Mouse (Mus musculus) hindbrain, postnatal 0 days (tissue): ENCODE measurements around the gene Cyp4b1. TPM values are rescaled to one million over a fixed set of nuclear protein-coding genes. Genes with fewer than 3 reads are reported as not detected.
A peak's percentile ranks its signal among the peaks of the same experiment; 100 is the strongest.
"Not testable (repeated sequence)": the region's sequence is repeated elsewhere in the genome, so short reads cannot be mapped to it uniquely, and the experiment has no call there.

ENCODE experiments used
- ATAC-seq: fragments of 200-750 bp; cut with Nextera tagmentation; 2 replicates; pipeline ENCODE4 v1.8.0; 2017; ENCODE audit warnings: mild to moderate bottlenecking, moderate TSS enrichment, moderate library complexity
- DNase-seq: peaks from one replicate; pipeline ENCODE4 v3.0.0-alpha.2; 2015; ENCODE audit warnings: low spot score
- H3K27ac ChIP-seq: fragments of 300-500 bp; sonication (generic); 2 replicates; pipeline ENCODE4 v1.5.1; 2014; ENCODE audit warnings: mild to moderate bottlenecking
- H3K27me3 ChIP-seq: fragments of 300-500 bp; sonication (generic); 2 replicates; pipeline ENCODE4 v1.6.1; 2014; ENCODE audit warnings: low read length, mixed read lengths; ENCODE audit not compliant: insufficient read depth
- H3K36me3 ChIP-seq: fragments of 300-500 bp; sonication (generic); 2 replicates; pipeline ENCODE4 v1.6.1; 2014; ENCODE audit warnings: low read length, mixed read lengths; ENCODE audit not compliant: insufficient read depth
- H3K4me1 ChIP-seq: fragments of 300-500 bp; sonication (generic); 2 replicates; pipeline ENCODE4 v1.6.1; 2014; ENCODE audit warnings: antibody characterized with exemption, low read length, mixed read lengths; ENCODE audit not compliant: insufficient read depth
- H3K4me2 ChIP-seq: fragments of 300-500 bp; sonication (generic); 2 replicates; pipeline ENCODE4 v1.6.1; 2014; ENCODE audit warnings: low read depth, mild to moderate bottlenecking, low read length, moderate library complexity, mixed read lengths
- H3K4me3 ChIP-seq: fragments of 300-500 bp; sonication (generic); 2 replicates; pipeline ENCODE4 v1.5.1; 2014; ENCODE audit warnings: low read length
- H3K9ac ChIP-seq: fragments of 300-500 bp; sonication (generic); replicated peaks from 2 replicates; pipeline ENCODE4 v1.6.1; 2014; ENCODE audit warnings: mild to moderate bottlenecking, low read length, moderate library complexity, mixed read lengths
- H3K9me3 ChIP-seq: fragments of 300-500 bp; sonication (generic); 2 replicates; pipeline ENCODE4 v1.6.1; 2016; ENCODE audit warnings: low read length, mixed read lengths
- CTCF ChIP-seq: IDR thresholded peaks from 2 replicates; pipeline ENCODE4 v1.5.1; 2016; ENCODE audit warnings: antibody characterized with exemption, control low read depth, low read depth
- WGBS: fragments of 180-500 bp; shearing (Covaris S2); extraction: QIAGEN DNeasy Blood & Tissue Kit; methylation state at CpG from one replicate; pipeline ENCODE4 v1.1.7; 2014; 5-methylcytosine and 5-hydroxymethylcytosine counted together
- polyA plus RNA-seq: library from polyadenylated mRNA; unstranded; fragments of >200 nt; fragmentation: Nextera tagmentation; extraction: Ambion mirVana; gene quantifications from 2 replicates; pipeline ENCODE4 v1.2.1, GENCODE M21; 2015
- total RNA-seq: library from RNA; depleted of rRNA; stranded (reverse); fragments of >200 nt; gene quantifications from 2 replicates; pipeline ENCODE4 v1.2.3, GENCODE M21; 2014

Cyp4b1 gene
- total and polyA plus RNA-seq, 2 experiments from 2014 or later, result 1.4 to 1.8 TPM

GRCm38 (mm10) chr4:115650866-115651265 lies 3.3 kb upstream of the Cyp4b1 start:
- no peak for TF ChIP-seq CTCF
- WGBS, result 84% methylated on average over 5 of the region's 5 CpGs
- no peak overlapping the region for H3K4me3 ChIP-seq
- H3K9ac ChIP-seq, result no peak overlapping the region
- ATAC-seq (no peak), DNase-seq (no peak)
- H3K4me2 ChIP-seq, result no peak overlapping the region
- no peaks in the 10 kb centered on the region for H3K36me3 ChIP-seq
- no peaks in the 10 kb centered on the region for H3K4me1 ChIP-seq
- no peaks in the 10 kb centered on the region for H3K9me3 ChIP-seq
- H3K27me3 ChIP-seq, result no peaks in the 10 kb centered on the region
- no peak overlapping the region for H3K27ac ChIP-seq

DNA sequence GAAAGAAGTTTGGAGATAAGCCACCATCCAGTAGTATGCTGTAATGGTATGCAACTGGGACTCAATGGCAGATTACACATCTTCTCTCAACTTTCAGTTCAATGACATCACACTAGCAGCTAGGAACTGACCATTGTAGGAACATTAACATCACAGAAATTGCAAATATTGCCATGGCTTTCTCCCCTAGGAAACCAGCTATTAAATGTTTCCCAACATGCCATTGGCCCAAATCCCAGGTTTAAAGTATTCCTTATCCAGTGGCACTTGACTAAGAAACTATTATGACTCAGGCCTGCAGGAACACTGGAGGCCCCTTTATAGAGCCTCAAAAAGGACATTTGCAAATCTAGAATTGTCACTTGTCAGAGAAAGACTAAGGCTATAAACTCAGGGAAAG lies 1.8 kb upstream of the Cyp4b1 start:
- no peak overlapping the region for H3K4me2 ChIP-seq
- DNase-seq (no peak), ATAC-seq (no peak)
- H3K36me3 ChIP-seq, result no peaks in the 10 kb centered on the region
- no peaks in the 10 kb centered on the region for H3K4me1 ChIP-seq
- no peak overlapping the region for H3K27ac ChIP-seq
- no peaks in the 10 kb centered on the region for H3K9me3 ChIP-seq
- no peak overlapping the region for H3K9ac ChIP-seq
- H3K27me3 ChIP-seq, result no peaks in the 10 kb centered on the region
- H3K4me3 ChIP-seq, result no peak overlapping the region
- no peak for TF ChIP-seq CTCF

- 62% methylated on average over 2 of the region's 2 CpGs for WGBS
- H3K9ac ChIP-seq, result no peak overlapping the region
- no peaks in the 10 kb centered on the region for H3K9me3 ChIP-seq
Measured at GRCm38 (mm10) chr4:115648752-115649151, 1.2 kb upstream of the Cyp4b1 start.

DNA sequence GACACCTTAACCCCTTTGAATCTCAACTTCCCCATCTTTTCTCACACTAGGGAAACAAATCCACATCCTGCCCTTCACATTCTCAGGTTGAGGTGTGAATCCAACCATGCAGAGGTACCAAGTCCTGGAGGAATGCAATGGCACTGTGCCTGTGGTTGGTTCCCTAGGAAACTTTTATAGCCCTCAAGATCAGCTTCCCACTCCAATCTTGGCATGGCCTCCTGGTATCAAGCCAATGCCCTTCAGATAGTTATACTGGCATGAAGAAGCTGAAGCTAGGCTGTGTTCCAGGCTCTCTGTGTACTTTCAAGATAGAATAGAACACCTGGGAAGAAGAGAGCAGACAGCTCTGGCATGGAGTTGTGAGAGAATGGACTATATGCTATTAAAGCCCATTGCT lies 2.2 kb downstream of the Cyp4b1 start:
- H3K4me3 ChIP-seq, result no peak overlapping the region
- peak; percentile 16 for DNase-seq
- no peak for TF ChIP-seq CTCF

More at GRCm38 (mm10) chr4:115648752-115649151, 1.2 kb upstream of the Cyp4b1 start:
- Histone ChIP-seq H3K36me3 (no peaks in the 10 kb centered on the region), H3K4me1 (no peaks in the 10 kb centered on the region), H3K27ac (no peak overlapping the region), H3K4me2 (no peak overlapping the region), H3K4me3 (no peak overlapping the region), H3K27me3 (no peaks in the 10 kb centered on the region)
- no peak for TF ChIP-seq CTCF
- ATAC-seq (no peak), DNase-seq (no peak)

GRCm38 (mm10) chr4:115642967-115643754 lies 4.4 kb downstream of the Cyp4b1 start:
- TF ChIP-seq CTCF, result no peak
- no peak for ATAC-seq
- Histone ChIP-seq H3K9ac (no peak overlapping the region), H3K4me3 (no peak overlapping the region), H3K27ac (no peak overlapping the region), H3K9me3 (no peaks in the 10 kb centered on the region), H3K27me3 (no peaks in the 10 kb centered on the region), H3K4me1 (no peaks in the 10 kb centered on the region), H3K36me3 (no peaks in the 10 kb centered on the region), H3K4me2 (no peak overlapping the region)
- WGBS, result 71% methylated on average over 5 of the region's 5 CpGs
- DNase-seq, result no peak

More for the DNA sequence above, 2.2 kb downstream of the Cyp4b1 start:
- H3K27me3 ChIP-seq, result no peaks in the 10 kb centered on the region
- no peaks in the 10 kb centered on the region for H3K4me1 ChIP-seq
- no peak overlapping the region for H3K9ac ChIP-seq
- no peak overlapping the region for H3K4me2 ChIP-seq
- no peak overlapping the region for H3K27ac ChIP-seq
- ATAC-seq, result no peak
- H3K36me3 ChIP-seq, result no peaks in the 10 kb centered on the region
- no peaks in the 10 kb centered on the region for H3K9me3 ChIP-seq

- H3K4me1 ChIP-seq, H3K9ac ChIP-seq, DNase-seq, ATAC-seq, H3K4me3 ChIP-seq, H3K36me3 ChIP-seq, H3K4me2 ChIP-seq, H3K27ac ChIP-seq, H3K9me3 ChIP-seq, H3K27me3 ChIP-seq: not testable (repeated sequence)
- 83% methylated on average over 3 of the region's 3 CpGs for WGBS
Measured at GRCm38 (mm10) chr4:115625560-115625959, 22.0 kb downstream of the Cyp4b1 start.

DNA sequence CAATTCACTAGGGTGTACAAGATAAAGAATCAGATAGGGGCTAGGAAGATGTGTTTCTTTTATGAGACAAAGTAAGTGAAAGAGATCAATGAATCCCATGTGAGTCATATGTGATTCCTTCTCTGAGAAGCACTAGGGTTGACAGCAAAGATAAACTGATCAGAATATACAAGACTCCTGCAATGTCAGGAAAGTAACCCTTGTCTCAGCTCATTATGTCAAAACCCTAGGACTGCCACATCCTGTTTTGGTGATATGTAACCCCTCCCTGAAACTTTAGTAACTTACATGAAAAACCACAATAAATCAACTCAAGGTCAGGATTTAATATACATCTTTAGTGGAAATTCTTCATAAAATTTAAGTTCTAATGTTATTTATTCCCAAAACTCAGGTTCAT lies 33.5 kb downstream of the Cyp4b1 start:
- Histone ChIP-seq H3K4me1 (no peaks in the 10 kb centered on the region), H3K4me2 (no peak overlapping the region), H3K9me3 (no peaks in the 10 kb centered on the region), H3K9ac (no peak overlapping the region), H3K36me3 (no peaks in the 10 kb centered on the region), H3K4me3 (no peak overlapping the region), H3K27me3 (no peaks in the 10 kb centered on the region), H3K27ac (no peak overlapping the region)
- DNase-seq (no peak), ATAC-seq (no peak)
- TF ChIP-seq CTCF, result no peak

DNA sequence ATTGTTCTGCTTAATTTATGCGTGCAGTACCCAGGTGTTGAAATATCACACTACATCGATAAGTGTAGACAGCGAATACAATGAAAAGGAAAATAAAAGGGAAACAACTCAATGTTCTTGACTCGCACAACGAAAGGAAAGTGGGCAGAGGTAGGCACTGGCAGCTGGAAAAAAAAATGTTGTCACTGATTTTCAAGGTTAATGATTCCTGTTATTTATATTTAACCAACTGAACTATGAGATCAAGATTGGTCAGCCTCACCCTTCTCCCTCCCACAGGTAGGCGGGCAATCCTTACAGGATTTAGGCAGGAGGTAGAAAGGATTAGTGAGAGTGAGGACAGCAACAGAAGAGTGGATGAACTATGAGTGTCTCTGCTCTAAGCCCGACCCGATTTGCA lies 46.9 kb downstream of the Cyp4b1 start, which contains the start of gene Cyp4a32:
Gene Cyp4a32 (plus strand): TSS at position 359 of the 400 bp plus-strand sequence.
- not testable (repeated sequence) for H3K36me3 ChIP-seq, H3K4me2 ChIP-seq, H3K4me3 ChIP-seq, H3K27me3 ChIP-seq, ATAC-seq, H3K4me1 ChIP-seq, DNase-seq, H3K9ac ChIP-seq, H3K9me3 ChIP-seq, H3K27ac ChIP-seq
- WGBS, result 82% methylated on average over 8 of the region's 8 CpGs
